Mouse (Mus musculus): ENCODE data around the gene Cox6a1. TPM values are rescaled to one million over a fixed set of nuclear protein-coding genes. Genes with fewer than 3 reads are reported as not detected.
"Not testable (repeated sequence)": the region's sequence is repeated elsewhere in the genome, so short reads cannot be mapped to it uniquely, and the experiment has no call there.

Cox6a1 gene
- 735 and 795 TPM in 2 replicates for polyA plus RNA-seq (2015; fragmentation: Nextera tagmentation; extraction: Ambion mirVana)

DNA sequence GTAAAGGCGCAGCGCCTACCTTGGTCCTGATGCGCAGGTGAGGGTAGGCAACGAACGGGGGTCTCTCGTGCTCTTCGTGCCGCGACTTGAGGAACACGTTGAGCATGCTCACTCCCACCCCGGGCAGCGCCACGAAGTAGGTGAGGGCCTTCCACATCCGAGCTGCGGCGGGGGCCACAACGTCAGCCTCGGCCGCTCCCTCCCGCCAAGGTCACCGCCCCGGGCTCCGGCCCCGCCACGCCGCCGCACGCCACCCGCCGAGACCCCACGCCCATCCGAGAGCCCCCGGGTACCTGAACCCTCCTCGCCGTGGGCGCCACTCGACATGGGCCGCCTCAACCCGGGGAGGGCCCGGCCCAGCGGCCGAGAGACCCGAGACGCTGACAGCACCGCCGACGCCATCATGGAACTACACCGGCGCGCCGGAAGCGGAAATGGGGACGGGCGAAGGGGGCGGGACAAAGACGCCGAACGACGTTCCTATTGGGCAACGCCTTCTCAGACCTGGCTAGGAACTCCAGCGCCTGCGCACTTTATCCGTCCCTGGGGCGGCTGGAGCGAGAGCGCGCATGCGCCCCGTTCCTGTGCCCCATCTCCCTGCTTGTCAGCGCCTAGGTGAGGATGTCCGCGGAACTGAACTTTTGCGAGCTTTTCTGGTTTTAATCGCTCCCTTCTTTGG lies at the start of gene Cox6a1:
Cox6a1 (minus strand) TSS at position 436 of the 679 bp plus-strand sequence.
- H3K9me3 ChIP-seq (replicated peaks): no peaks in the 10 kb centered on the region
- H3K4me2 ChIP-seq: peak within 1 kb of the TSS; percentile 90
- ATAC-seq (ENCODE audit: low read depth) (peak; percentile 90), DNase-seq (peak; percentile 98)
- H3K4me1 ChIP-seq (replicated peaks): peaks cover 27% of the 10 kb centered on the region
- peak within 1 kb of the TSS; percentile 92 for H3K9ac ChIP-seq
- no peaks in the 10 kb centered on the region for H3K27me3 ChIP-seq
- WGBS (ENCODE audit: insufficient replicate concordance): under 1% methylated on average over 69 of the region's 74 CpGs
- H3K36me3 ChIP-seq: peaks cover 32% of the 10 kb centered on the region
- peak within 1 kb of the TSS; percentile 96 for H3K4me3 ChIP-seq (replicated peaks)
- H3K27ac ChIP-seq: peak within 1 kb of the TSS; percentile 83

DNA sequence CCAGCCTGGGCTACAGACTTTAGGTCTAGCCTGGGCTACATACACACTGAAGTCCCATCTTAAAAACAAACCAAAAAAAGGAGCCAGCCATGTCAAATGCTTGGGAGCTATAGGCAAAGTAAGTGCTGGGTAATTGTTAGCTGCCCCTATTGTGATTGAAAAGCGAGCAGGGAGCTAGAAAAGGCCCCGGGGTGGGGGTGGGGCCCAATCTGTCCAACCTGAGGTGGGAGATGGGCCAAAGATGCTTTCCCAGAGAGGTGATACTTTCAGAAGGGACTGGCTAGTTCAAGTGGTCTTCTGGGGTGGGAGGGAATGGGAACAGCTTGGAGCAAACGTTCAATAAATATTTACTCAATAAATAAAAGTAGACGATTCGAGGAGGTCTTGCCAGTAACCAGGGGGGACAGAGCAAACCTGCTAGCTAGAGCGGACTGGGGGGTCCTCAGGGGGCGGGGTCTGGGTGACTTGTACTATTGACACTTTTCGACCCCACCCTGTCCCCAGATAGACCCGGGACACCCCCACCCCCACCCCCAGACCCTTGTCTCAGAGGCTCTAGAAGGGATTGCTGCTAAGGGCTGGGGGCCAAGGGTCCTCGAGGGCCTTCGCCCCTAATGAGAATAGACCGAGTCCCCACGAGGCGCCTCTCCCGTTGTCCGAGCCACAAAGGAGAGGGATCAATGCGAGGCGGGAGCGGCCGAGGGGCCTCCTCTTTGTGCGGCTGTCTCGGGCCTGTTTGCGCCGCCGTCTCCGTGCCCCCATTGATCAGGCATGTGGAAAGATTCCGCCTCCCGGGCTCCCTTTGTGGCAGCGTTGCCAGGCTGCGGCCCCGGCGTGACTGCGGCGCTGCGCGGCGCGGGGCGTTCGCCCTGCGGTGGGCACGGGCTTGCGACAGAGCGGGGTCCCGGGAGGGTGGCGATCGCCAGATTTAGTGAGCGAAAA lies 49.3 kb upstream of the Cox6a1 start:
- Histone ChIP-seq H3K9me3 (replicated peaks) (no peaks in the 10 kb centered on the region), H3K27me3 (peaks cover 88% of the 10 kb centered on the region), H3K36me3 (no peaks in the 10 kb centered on the region), H3K4me1 (replicated peaks) (peaks cover 4% of the 10 kb centered on the region; the same call in 1 of the 2 replicates), H3K9ac (0 out of 2 replicates have a peak overlapping the region, but pooled peaks have one; percentile 6), H3K4me3 (replicated peaks) (peak overlapping the region; percentile 36), H3K27ac (no peak overlapping the region), H3K4me2 (peak overlapping the region; percentile 55)
- ATAC-seq (ENCODE audit: low read depth): no peak
- WGBS (ENCODE audit: insufficient replicate concordance): 6% methylated on average over 48 of the region's 48 CpGs
- DNase-seq: no peak

DNA sequence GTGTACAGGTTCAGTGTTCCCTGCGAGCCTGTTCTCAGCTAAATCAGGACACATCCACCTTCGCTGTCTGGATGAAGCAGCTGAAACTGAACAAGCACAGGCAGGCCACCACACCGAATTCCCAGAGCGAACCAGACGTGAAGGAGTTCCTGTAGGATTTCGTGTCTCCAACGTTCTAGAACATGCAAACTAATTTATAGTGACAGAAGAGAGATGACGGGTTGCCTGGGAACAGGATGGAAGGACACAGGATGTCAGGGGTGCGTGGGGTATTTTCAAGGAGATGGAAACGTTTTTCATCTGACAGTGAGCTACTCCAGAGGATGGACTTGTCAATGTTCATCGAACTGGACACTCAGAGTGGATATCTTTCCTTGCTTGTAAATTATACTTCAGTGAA lies 47.9 kb upstream of the Cox6a1 start:
- 51% methylated on average over 11 of the region's 11 CpGs for WGBS (ENCODE audit: insufficient replicate concordance)
- H3K9ac ChIP-seq: no peak overlapping the region
- H3K4me2 ChIP-seq: no peak overlapping the region
- H3K36me3 ChIP-seq: no peaks in the 10 kb centered on the region
- peaks cover 83% of the 10 kb centered on the region for H3K27me3 ChIP-seq
- H3K9me3 ChIP-seq (replicated peaks): no peaks in the 10 kb centered on the region
- DNase-seq (no peak), ATAC-seq (ENCODE audit: low read depth) (no peak)
- no peak overlapping the region for H3K4me3 ChIP-seq (replicated peaks)
- peaks cover 4% of the 10 kb centered on the region; the same call in 1 of the 2 replicates for H3K4me1 ChIP-seq (replicated peaks)
- H3K27ac ChIP-seq: no peak overlapping the region

DNA sequence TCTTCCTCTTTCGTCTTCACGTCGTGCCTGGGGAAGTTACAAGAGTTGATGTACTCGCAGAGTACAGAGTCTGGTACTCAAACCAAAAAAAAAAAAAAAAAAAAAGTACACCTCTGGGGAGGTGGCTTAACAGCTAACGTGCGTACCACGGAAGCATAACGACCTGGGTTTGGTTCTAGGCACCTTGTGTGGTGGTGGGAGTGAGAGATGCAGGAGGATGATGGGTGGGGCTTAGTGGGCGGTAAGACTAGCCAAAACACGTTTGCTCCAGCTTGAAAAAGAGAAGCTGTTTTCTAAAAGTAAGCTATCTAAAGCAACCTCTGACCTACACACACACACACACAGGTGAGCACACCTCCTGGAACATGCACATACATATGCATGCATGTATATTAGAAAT lies 46.1 kb upstream of the Cox6a1 start:
- H3K27ac ChIP-seq: no peak overlapping the region
- ATAC-seq (ENCODE audit: low read depth) (no peak), DNase-seq (no peak)
- H3K9me3 ChIP-seq (replicated peaks): no peaks in the 10 kb centered on the region
- H3K36me3 ChIP-seq: no peaks in the 10 kb centered on the region
- H3K4me2 ChIP-seq: no peak overlapping the region
- H3K27me3 ChIP-seq: peaks cover 65% of the 10 kb centered on the region
- H3K9ac ChIP-seq: no peak overlapping the region
- peaks cover 4% of the 10 kb centered on the region; the same call in 1 of the 2 replicates for H3K4me1 ChIP-seq (replicated peaks)
- H3K4me3 ChIP-seq (replicated peaks): no peak overlapping the region
- WGBS (ENCODE audit: insufficient replicate concordance): 14% methylated on average over 10 of the region's 10 CpGs

DNA sequence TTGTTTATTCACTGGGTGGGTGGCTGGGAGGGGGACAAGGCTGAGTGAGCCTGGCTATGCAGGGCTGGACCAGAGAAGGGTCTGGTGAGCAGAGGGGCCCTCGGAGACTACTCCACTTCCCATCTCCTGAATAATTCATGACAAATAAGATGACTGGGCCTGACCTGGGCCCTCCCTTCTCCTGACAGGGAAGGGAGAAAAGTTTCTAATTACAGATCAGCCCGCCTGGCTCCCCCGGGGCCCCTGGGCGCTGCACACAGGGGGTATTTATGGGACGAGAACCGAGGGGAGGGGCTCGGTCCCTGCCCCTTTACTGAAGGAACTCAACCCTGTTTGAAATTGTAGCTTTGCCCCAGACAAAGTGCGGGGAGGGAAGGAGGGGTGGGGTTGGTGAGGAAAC lies 45.4 kb upstream of the Cox6a1 start:
- ATAC-seq (ENCODE audit: low read depth) (no peak), DNase-seq (no peak)
- H3K4me3 ChIP-seq (replicated peaks): no peak overlapping the region
- H3K27ac ChIP-seq: no peak overlapping the region
- H3K27me3 ChIP-seq: peaks cover 59% of the 10 kb centered on the region
- H3K4me1 ChIP-seq (replicated peaks): peaks cover 4% of the 10 kb centered on the region; the same call in 1 of the 2 replicates
- no peak overlapping the region for H3K4me2 ChIP-seq
- no peak overlapping the region for H3K9ac ChIP-seq
- WGBS (ENCODE audit: insufficient replicate concordance): 14% methylated on average over 8 of the region's 8 CpGs
- no peaks in the 10 kb centered on the region for H3K36me3 ChIP-seq
- H3K9me3 ChIP-seq (replicated peaks): no peaks in the 10 kb centered on the region

DNA sequence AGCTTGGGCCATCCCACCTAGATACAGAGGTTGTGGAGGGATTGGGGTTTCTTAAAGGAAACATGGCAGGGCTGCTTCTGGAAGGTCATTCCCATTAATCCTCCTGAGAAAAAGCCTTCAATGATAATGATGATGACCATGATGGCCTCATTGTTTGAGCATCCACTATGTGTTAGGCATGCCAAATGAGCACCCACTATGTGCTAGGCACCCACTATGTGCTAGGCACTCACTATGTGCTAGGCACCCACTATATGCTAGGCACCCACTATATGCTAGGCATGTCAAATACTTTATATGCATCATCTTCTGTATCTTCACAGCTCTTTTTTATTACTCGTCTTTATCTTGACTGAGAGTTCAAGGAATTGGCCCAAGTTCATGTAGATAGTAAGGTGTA lies 44.2 kb upstream of the Cox6a1 start:
- 53% methylated on average over 1 of the region's 1 CpGs for WGBS (ENCODE audit: insufficient replicate concordance)
- H3K27me3 ChIP-seq: peaks cover 50% of the 10 kb centered on the region
- no peak overlapping the region for H3K9ac ChIP-seq
- no peak for DNase-seq
- H3K9me3 ChIP-seq (replicated peaks): no peaks in the 10 kb centered on the region
- no peak for ATAC-seq (ENCODE audit: low read depth)
- no peaks in the 10 kb centered on the region for H3K36me3 ChIP-seq
- no peak overlapping the region for H3K4me2 ChIP-seq
- H3K4me3 ChIP-seq (replicated peaks): no peak overlapping the region
- no peaks in the 10 kb centered on the region for H3K4me1 ChIP-seq (replicated peaks)
- H3K27ac ChIP-seq: no peak overlapping the region

DNA sequence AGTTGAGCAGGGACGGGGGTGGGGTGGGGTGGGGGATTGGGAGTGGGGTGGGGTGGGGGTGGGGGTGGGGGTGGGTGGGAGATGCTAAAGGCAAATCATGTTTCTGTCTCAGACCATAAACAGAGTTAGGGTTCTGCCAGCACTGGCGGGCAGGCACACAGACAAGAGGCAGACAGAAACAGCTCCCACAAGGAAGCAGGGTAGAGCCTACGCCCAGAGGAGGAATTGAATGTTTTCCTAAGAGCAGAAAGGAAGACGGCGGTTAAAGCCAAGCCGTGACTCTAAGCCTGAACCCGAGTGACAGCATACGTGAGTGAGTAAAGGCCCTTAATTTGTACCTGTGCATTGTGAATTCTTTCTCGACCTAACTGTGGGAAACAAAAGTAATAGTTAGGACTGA lies 43.2 kb upstream of the Cox6a1 start:
- Histone ChIP-seq H3K4me3 (replicated peaks) (no peak overlapping the region), H3K4me1 (replicated peaks) (no peaks in the 10 kb centered on the region), H3K9ac (no peak overlapping the region), H3K9me3 (replicated peaks) (no peaks in the 10 kb centered on the region), H3K27ac (no peak overlapping the region), H3K36me3 (no peaks in the 10 kb centered on the region), H3K27me3 (peaks cover 41% of the 10 kb centered on the region), H3K4me2 (no peak overlapping the region)
- ATAC-seq (ENCODE audit: low read depth): no peak
- DNase-seq: no peak
- 41% methylated on average over 9 of the region's 9 CpGs for WGBS (ENCODE audit: insufficient replicate concordance)

DNA sequence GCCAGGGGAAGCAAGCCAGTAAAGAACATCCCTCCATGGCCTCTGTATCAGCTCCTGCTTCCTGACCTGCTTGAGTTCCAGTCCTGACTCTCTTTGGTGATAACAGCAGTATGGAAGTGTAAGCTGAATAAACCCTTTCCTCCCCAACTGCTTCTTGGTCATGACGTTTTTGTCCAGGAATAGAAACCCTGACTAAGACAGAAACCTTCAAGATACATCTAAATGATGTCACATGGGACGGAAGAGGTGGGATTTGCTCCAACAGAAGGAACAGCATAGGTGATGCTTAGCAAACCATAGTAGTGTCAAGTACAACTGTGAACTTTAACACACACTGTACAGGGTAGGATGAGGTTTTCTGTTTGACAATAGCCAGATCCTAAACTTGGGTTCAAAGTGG lies 30.1 kb upstream of the Cox6a1 start:
- H3K4me3 ChIP-seq (replicated peaks); DNase-seq; H3K27ac ChIP-seq; H3K9ac ChIP-seq; H3K9me3 ChIP-seq (replicated peaks); H3K4me1 ChIP-seq (replicated peaks); H3K36me3 ChIP-seq; H3K4me2 ChIP-seq; ATAC-seq (ENCODE audit: low read depth): not testable (repeated sequence)
- peaks cover 16% of the 10 kb centered on the region for H3K27me3 ChIP-seq
- WGBS (ENCODE audit: insufficient replicate concordance): 44% methylated on average over 2 of the region's 2 CpGs

DNA sequence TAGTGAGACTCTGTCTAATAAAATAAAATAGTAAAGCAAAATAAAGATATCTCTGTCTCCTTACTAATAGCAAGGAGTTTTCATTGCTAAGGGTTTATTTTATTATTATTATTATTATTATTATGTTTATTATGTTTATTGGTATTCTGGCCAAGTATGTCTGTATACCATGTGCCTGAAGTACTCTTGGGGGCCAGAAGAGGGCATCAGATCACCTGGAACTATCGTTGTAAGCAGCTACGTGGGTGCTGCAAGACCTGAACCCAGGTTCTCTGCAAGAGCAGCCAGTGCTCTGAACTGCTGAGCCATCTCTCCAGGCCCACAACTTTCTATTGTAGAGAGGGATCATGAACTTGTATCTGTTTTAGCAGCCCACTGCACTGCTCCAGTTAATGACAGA lies 26.7 kb upstream of the Cox6a1 start:
- H3K36me3 ChIP-seq: no peaks in the 10 kb centered on the region
- no peak overlapping the region for H3K9ac ChIP-seq
- H3K4me3 ChIP-seq (replicated peaks): no peak overlapping the region
- H3K9me3 ChIP-seq (replicated peaks): no peaks in the 10 kb centered on the region
- ATAC-seq (ENCODE audit: low read depth): no peak
- H3K4me1 ChIP-seq (replicated peaks): no peaks in the 10 kb centered on the region
- DNase-seq: no peak
- no peak overlapping the region for H3K4me2 ChIP-seq
- H3K27me3 ChIP-seq: peaks cover 46% of the 10 kb centered on the region
- 44% methylated on average over 2 of the region's 2 CpGs for WGBS (ENCODE audit: insufficient replicate concordance)
- no peak overlapping the region for H3K27ac ChIP-seq

DNA sequence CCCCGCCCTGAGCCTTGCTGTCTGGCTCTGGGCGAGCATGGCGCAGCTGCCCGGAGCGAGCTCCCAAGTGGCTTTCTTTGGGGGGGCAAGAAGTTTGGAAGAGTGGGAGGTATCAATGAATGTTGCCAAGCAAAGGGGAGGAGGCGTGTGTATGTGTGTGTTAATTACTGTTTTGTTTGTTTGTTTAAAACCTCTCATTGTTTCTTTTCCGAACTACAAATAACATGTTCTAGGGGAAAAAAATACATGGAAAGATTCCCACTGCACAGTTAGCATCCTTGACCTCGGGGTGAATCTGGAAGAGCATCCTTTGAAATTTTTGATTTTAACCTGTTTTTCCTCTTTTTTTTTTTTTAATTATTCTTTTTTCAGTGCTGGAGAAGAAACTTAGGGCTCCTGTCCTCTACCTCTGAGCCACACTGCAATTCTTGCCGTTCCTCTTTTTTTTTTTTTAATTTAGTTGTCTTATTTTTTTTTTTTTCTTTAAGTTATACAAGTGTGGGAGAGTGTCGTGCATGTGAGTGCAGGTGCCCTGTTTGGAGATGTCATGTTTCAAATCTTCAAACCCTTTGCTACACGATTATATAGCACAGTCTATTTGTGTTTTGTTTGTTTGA lies 25.5 kb upstream of the Cox6a1 start:
- Histone ChIP-seq H3K4me1 (replicated peaks) (no peaks in the 10 kb centered on the region), H3K4me2 (0 out of 2 replicates have a peak overlapping the region, but pooled peaks have one; percentile 34), H3K27me3 (peaks cover 46% of the 10 kb centered on the region), H3K9ac (no peak overlapping the region), H3K4me3 (replicated peaks) (no peak overlapping the region), H3K27ac (no peak overlapping the region), H3K36me3 (no peaks in the 10 kb centered on the region), H3K9me3 (replicated peaks) (no peaks in the 10 kb centered on the region)
- DNase-seq (no peak), ATAC-seq (ENCODE audit: low read depth) (no peak)
- 22% methylated on average over 11 of the region's 11 CpGs for WGBS (ENCODE audit: insufficient replicate concordance)
